15 mouse cellular contexts compared by ENCODE assay signal in the genomic region with DNA sequence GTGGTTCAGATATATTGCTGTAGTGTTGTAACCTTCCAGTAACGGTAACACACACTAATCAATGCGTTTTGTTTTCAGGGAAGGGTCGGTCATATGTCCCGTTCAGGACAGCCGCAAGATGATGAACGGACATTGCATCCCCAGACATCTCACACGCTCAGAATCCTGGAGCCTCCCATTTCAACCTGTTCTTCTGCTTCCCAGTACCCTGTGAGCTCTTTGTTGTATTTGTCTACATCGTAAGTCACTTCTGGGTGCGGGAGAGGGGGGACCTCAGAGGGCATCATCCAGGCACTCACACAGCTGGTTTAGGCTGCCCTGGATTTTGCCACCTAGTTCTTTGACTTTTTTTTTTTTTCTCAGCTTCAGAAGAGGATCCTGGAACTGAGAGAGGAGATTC.
"Had no signal": no experiment of that assay in that cellular context is flagged by ENCODE, and none has a peak within 500 bp of the region (broad histone marks: within the 10 kb centered on the region; RNA-seq: fewer than 3 reads in every experiment).

No protein-coding gene starts in this region.

- H3K4me3 ChIP-seq: neural tube, embryonic 15.5 days; stomach, embryonic 15.5 days had no signal

- DNase-seq: retina, postnatal 1 day; right cerebral cortex, adult 18-20 months; right cerebral cortex, postnatal 14 days; right cerebral cortex, postnatal 25 days; right cerebral cortex, postnatal 4 days; spleen, adult 18-20 months; thymus, adult 18-20 months; thymus, adult 2 months; thymus, postnatal 14 days; thymus, postnatal 25 days; thymus, postnatal 36 days; thymus, postnatal 4 days had no signal

- H3K4me1 ChIP-seq: neural tube, embryonic 15.5 days; stomach, embryonic 15.5 days had no signal

- H3K27ac ChIP-seq: neural tube, embryonic 15.5 days; stomach, embryonic 15.5 days; stomach, postnatal 0 days had no signal

- H3K4me2 ChIP-seq: neural tube, embryonic 15.5 days; stomach, embryonic 15.5 days had no signal

- H3K9me3 ChIP-seq: neural tube, embryonic 15.5 days; stomach, embryonic 15.5 days had no signal

- H3K9ac ChIP-seq: neural tube, embryonic 15.5 days; stomach, embryonic 15.5 days had no signal

- H3K27me3 ChIP-seq: neural tube, embryonic 15.5 days; stomach, embryonic 15.5 days had no signal
